Mouse (Mus musculus): Measurements from ENCODE around the gene Wdr45b.
"Not testable (repeated sequence)": the region's sequence is repeated elsewhere in the genome, so short reads cannot be mapped to it uniquely, and the experiment has no call there.

The Wdr45b gene

DNA sequence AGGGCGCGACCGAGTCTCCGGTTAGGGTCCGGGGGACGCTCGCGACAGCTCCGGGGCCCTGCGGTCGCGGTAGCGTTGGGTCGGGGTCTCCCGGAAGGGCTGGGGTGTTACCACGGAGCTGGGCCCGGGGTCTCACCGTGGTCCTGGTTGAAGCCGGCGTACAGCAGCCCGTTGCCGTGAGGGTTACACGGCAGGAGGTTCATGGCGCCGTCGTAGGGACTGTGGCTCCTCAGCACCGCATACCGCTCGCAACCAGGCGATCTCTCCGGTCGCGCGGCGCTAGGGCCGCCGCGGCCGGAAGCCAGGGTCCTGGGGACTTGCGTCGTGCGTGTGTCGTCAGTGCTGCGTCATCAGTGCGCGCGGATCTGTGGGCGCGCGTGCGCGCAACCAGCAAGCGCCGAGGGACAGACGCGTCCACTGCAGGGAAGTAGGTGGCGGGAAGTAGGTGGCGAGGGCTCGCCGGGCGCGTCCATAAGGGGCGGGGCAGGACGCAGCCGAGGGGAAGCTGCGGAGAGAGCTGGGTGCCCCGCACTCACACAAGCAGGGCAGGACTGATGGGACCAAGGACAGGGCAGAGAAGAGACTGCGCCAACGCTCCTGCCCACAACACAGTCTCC lies at the start of gene Wdr45b:
Wdr45b (minus strand) TSS at position 355 of the 617 bp plus-strand sequence.
- in situ Hi-C loops (cut with MseI, MboI): no loop called here

- in situ Hi-C loops (cut with MseI, MboI): no loop called here
Observed at GRCm38 (mm10) chr11:121392405-121392804, 38.2 kb upstream of the Wdr45b start.

DNA sequence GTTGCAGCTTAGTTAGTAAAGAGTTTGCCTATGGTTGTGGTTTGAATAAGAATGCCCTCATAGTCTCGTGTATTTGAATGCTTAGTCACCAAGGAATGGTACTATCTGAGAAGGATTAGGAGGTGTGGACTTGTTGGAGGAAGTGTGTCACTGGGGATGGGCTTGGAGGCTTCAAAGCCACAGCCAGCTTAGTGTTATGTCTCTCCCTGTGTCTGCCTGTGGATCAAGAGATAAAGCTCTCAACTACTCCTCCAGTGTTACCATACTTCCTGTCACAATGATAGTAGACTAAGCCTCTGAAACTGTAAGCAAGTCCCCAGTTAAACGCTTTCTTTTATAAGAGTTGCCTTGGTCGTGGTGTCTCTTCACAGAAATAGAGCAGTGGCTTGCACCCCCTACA lies 36.5 kb upstream of the Wdr45b start:
- in situ Hi-C loops (cut with MseI, MboI): no loop called here

- in situ Hi-C loops (cut with MseI, MboI): no loop called here
Observed at GRCm38 (mm10) chr11:121388554-121388945, 34.3 kb upstream of the Wdr45b start.

DNA sequence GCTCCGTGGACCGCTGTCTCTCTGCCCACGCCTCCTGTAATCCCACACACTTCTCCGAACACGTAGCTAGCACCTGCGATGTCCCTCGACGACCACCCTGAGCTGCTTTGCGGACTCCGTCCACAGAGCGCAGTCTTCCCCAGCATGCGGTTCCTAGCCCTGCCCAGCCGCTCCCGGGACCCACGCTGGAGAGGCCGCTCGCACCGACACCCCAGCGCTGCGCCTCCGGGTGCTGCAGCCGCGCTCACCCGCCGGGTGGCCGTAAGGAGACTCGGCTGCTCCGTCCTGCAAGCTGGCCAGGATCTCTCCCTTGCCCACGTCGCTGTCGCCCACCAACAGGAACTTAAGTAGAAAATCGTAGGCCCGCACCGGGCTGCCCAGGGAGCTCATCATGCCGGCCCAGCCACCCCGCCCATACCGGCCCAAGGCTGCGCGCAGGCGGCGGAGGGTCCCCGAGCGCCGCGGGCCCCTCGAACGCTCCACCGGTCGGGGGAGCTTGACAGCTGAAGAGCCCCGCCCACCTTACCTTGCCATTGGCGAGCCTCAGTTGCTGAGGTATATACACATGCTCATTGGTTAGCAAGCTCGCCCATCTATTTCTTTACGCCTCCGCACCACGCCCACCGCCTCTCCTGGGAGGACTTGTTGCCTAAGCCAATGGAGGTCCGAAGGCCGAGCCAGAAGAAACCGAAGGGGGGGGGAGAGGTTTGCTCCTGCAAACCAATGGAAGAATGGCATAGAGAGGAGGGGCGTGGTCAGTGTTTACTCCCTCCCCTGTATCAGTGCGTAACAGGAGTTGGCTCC lies 33.7 kb upstream of the Wdr45b start, which contains the start of gene Rab40b:
Rab40b (minus strand) TSS at position 502 of the 804 bp plus-strand sequence.
- in situ Hi-C loops (cut with MseI, MboI): no loop called here

DNA sequence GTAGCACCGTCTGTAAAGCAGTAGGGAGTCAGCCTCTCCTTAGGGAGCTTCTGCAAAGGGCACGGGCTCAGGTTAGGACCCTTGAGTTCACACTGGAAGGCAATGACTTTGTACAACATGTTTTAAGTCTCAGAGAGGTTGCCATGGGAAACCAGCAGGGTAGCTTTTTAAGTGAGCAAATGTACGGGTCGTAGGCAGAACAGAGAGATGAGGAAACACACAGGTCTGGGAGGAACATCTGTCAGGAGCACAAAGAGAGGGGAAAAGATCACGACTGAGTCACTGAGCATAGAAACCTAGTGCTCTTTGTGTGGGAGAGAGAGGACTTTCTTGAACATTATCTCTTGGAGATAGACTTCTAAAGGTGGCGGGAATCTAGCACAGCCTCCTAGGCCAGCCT lies 26.0 kb upstream of the Wdr45b start:
- in situ Hi-C loops (cut with MseI, MboI): no loop called here

GRCm38 (mm10) chr11:121378644-121379043 lies 24.4 kb upstream of the Wdr45b start:
- in situ Hi-C loops (cut with MseI, MboI): no loop called here

DNA sequence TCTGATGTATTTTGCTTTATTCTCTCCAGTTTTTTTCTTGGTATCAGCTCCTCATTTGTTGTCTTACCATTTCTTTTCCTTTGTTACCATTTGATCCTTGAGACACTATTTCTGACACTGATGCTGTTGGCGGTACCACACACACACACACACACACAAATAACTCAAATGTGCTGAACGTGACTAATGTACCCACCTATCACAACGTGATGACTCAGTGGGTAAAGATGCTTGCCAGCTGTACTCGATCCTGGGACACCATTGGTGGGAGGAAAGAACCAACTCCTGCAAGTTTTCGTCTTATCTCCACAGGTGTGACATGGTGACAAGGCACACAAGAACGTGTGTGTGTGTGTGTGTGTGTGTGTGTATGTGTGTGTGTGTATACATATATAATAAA lies 19.1 kb upstream of the Wdr45b start:
- in situ Hi-C loops (cut with MseI, MboI): no loop called here

GRCm38 (mm10) chr11:121370337-121370994 lies 16.2 kb upstream of the Wdr45b start:
- in situ Hi-C loops (cut with MseI, MboI): no loop called here

- in situ Hi-C loops (cut with MseI, MboI): no loop called here
Observed at GRCm38 (mm10) chr11:121369622-121370021, 15.4 kb upstream of the Wdr45b start.

GRCm38 (mm10) chr11:121368731-121369130 lies 14.5 kb upstream of the Wdr45b start:
- in situ Hi-C loops (cut with MseI, MboI): no loop called here

DNA sequence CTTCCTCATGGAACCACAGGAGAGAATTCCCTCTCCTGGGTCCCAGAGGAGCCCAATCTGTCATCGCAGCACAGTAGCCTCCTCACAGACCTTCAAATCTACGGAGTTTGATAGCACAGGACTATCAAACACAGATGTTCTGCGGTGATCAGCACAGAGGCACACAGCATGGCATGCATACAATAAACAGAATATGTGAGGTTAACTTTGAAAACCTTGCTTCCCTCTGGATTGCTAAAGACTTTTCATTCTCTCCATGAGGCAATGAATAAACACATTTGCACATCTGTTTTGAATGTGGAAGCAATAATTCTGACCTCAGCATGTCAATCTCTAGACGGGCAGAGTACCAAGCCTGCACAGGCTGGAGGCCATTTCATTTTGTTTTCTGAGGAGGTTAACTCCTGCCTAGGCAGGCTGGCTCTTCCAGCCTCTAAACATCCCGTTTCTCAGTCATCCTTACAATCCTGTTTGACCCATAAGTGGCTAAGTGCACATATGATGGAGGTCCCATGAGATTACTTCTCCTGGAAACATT lies 13.0 kb upstream of the Wdr45b start:
- in situ Hi-C loops (cut with MseI, MboI): no loop called here

- in situ Hi-C loops (cut with MseI, MboI): no loop called here
Observed at GRCm38 (mm10) chr11:121362212-121362611, 8.0 kb upstream of the Wdr45b start.

DNA sequence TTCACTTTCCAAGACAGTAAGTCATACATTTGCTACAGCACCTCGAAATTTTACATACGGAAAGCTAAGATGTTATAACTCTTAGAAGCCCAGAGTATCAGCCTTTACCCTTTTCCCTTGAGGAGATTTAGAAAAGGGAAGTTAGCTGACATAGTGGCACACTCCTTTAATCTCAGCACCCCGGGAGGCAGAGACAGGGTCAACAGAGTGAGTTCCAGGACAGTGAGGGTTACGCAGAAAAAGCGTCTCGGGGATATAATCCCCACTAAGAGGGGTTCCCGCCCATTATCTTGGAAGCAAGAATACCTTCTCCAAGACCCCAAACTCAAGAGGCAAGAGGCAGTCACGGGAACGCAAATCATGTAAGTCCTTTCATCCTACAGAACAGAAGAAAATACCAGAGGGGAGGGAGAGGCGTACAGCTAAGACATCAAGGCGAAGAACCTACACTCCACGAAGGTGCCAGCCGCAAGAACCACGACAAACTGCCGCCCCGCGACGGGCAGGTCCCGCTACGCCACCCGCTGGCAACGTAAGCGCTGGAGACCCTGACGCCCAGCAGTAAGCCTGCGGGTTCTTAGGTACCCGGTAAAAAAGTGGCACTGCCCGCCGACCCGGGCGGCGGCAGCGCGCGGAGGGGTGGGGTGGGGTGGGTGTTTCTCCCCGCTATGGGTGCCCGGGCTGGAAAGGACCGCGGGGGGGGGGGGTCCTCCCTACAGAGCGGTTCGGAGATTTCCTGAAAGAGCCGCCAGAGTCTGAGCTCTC lies 737 bp downstream of the Wdr45b start:
- in situ Hi-C loops (cut with MseI, MboI): no loop called here

DNA sequence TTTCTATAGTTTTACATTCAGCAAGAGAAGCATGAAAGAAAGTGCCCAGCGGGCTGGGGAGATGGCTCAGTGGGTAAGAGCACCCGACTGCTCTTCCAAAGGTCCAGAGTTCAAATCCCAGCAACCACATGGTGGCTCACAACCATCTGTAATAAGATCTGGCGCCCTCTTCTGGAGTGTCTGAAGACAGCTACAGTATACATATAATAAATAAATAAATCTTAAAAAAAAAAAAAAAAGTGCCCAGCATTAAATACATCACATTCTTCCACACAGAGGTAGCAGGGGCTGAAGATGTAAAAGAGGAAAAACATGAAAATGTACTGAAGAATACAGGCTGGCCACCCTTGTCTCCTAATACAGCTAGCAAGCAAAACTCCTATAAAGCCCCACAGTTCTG lies 5.5 kb downstream of the Wdr45b start:
- in situ Hi-C loops (cut with MseI, MboI): not testable (repeated sequence)

DNA sequence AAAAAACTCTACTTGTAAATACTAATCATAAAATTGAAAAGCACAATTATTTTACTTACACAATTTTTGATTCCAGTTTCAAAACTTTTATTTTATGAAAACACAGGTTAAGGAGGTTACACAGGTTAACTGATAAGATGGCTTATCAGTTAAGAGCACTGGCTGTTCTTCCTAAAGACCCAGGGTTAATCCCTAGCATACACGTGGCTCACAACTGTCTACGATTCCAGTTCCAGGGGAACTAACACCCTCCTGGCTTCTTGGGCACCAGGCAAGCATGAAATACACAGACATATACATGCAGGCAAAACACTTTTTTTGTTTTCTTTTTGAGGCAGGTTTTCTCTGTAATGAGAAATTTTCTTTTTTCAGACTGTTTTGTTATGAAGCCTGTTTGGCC lies 6.1 kb downstream of the Wdr45b start:
- in situ Hi-C loops (cut with MseI, MboI): no loop called here

- in situ Hi-C loops (cut with MseI, MboI): no loop called here
Observed at GRCm38 (mm10) chr11:121347036-121347435, 7.2 kb downstream of the Wdr45b start.

GRCm38 (mm10) chr11:121342423-121342822 lies 11.8 kb downstream of the Wdr45b start:
- in situ Hi-C loops (cut with MseI, MboI): not testable (repeated sequence)

DNA sequence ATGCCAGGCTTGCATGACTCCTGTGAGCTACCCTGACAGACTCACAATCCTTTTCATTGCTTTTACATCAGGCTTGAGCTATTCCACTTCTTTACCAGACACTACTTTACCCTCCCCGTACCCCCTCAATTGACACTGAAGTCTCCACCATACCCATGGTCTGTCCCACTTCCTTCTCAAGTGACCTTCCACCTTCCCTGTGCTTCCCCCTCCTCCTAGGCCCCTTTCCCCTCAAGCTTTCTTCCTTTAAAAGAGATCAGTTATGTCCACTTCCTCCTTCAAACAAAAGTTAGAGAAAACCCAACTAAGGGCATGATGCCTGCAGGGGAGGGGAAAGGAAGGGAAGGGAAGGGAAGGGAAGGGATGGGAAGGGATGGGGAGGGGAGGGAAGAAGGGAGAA lies 14.0 kb downstream of the Wdr45b start:
- in situ Hi-C loops (cut with MseI, MboI): no loop called here

GRCm38 (mm10) chr11:121339647-121340046 lies 14.6 kb downstream of the Wdr45b start:
- in situ Hi-C loops (cut with MseI, MboI): no loop called here

DNA sequence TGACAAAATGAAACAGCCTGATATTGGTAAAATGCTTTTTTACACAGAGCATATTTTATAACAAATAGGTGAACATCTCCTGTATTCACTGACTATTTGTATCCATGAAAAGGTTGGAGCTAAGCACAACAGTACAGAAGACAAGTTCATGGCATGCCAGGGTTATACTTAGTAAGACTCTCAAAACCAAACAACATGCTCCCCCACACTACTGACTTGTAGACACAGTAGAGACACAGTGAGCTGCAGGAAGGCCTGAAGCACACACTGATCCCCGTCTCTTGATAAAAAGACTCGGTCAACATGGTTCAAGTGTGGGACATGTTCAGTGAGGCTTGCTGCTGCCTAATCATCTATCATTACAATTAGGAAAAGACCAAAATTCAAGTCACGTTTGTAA lies 22.6 kb downstream of the Wdr45b start:
- in situ Hi-C loops (cut with MseI, MboI): no loop called here

- in situ Hi-C loops (cut with MseI, MboI): no loop called here
Observed at GRCm38 (mm10) chr11:121328619-121329018, 25.6 kb downstream of the Wdr45b start.

Data from mouse trophoblast stem cell (cell line).